Mouse (Mus musculus) intestine, embryonic 16.5 days (tissue): Measurements from ENCODE around the gene Cand2. TPM values are rescaled to one million over a fixed set of nuclear protein-coding genes. Genes with fewer than 3 reads are reported as not detected.

Experiments used
- ATAC-seq: fragments of 200-750 bp; cut with Nextera tagmentation; 2 replicates; pipeline ENCODE4 v1.8.0; 2017; ENCODE audit warnings: moderate TSS enrichment, moderate library complexity
- H3K27ac ChIP-seq: fragments of 300-500 bp; sonication (generic); 2 replicates; pipeline ENCODE4 v1.5.1; 2014; ENCODE audit warnings: mild to moderate bottlenecking, low read length
- H3K27me3 ChIP-seq: fragments of 300-500 bp; sonication (generic); replicated peaks from 2 replicates; pipeline ENCODE4 v1.6.1; 2014; ENCODE audit warnings: low read length, control low read depth, mixed read lengths; ENCODE audit not compliant: control insufficient read depth, insufficient read depth
- H3K36me3 ChIP-seq: fragments of 300-500 bp; sonication (generic); 2 replicates; pipeline ENCODE4 v1.6.1; 2014; ENCODE audit warnings: low read length, control low read depth; ENCODE audit not compliant: control insufficient read depth, insufficient read depth
- H3K4me1 ChIP-seq: fragments of 300-500 bp; sonication (generic); 2 replicates; pipeline ENCODE4 v1.6.1; 2014; ENCODE audit warnings: low read length, control low read depth, mixed read lengths; ENCODE audit not compliant: control insufficient read depth, insufficient read depth
- H3K4me2 ChIP-seq: fragments of 300-500 bp; sonication (generic); 2 replicates; pipeline ENCODE4 v1.6.1; 2014; ENCODE audit warnings: low read depth, low read length, control low read depth
- H3K4me3 ChIP-seq: fragments of 300-500 bp; sonication (generic); 2 replicates; pipeline ENCODE4 v1.5.1; 2014; ENCODE audit warnings: mild to moderate bottlenecking, low read length
- H3K9ac ChIP-seq: fragments of 300-500 bp; sonication (generic); 2 replicates; pipeline ENCODE4 v1.6.1; 2014; ENCODE audit warnings: low read depth, low read length
- H3K9me3 ChIP-seq: fragments of 300-500 bp; sonication (generic); 2 replicates; pipeline ENCODE4 v1.6.1; 2016; ENCODE audit warnings: low read length, control low read depth; ENCODE audit not compliant: control insufficient read depth
- WGBS: fragments of 180-500 bp; shearing (Covaris S2); extraction: QIAGEN DNeasy Blood & Tissue Kit; methylation state at CpG from one replicate; pipeline ENCODE4 v1.1.7; 2014; 5-methylcytosine and 5-hydroxymethylcytosine counted together
- polyA plus RNA-seq: library from polyadenylated mRNA; unstranded; fragments of >200 nt; fragmentation: Nextera tagmentation; extraction: Ambion mirVana; gene quantifications from 2 replicates; pipeline ENCODE4 v1.2.1, GENCODE M21; 2015

Cand2 gene
- polyA plus RNA-seq, result 12.6 and 13.3 TPM in 2 replicates

DNA sequence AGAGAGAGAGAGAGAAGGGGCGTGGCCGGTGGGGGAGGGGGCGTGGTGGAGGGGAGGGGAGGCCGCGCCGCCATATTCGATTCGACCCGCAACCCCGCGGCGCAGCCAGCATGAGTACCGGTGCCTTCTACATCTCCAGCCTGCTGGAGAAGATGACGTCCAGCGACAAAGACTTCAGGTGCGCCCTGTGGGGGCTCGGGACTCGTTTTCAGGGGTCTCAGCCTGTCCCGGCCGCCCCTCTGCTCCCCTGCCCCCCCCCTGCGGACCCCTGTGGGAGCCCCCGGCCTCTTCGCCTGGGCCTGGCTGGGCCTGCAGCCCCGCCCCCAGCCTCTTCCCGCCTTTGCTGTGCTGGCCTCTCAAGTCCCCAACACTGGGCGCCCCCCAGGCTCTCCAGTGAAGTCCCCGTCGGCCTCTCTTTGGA, at the start of gene Cand2:
Cand2 (plus strand) TSS at position 38 of the 421 bp plus-strand sequence.
- Histone ChIP-seq H3K36me3 (no peaks in the 10 kb centered on the region), H3K4me3 (peak within 1 kb of the TSS; percentile 74), H3K9ac (peak within 1 kb of the TSS; percentile 79), H3K27me3 (no peaks in the 10 kb centered on the region), H3K9me3 (no peaks in the 10 kb centered on the region), H3K4me1 (peaks cover 20% of the 10 kb centered on the region), H3K27ac (peak within 1 kb of the TSS; percentile 60), H3K4me2 (peak within 1 kb of the TSS; percentile 93)
- WGBS, result 2% methylated on average over 24 of the region's 28 CpGs
- ATAC-seq, result peak; percentile 77

DNA sequence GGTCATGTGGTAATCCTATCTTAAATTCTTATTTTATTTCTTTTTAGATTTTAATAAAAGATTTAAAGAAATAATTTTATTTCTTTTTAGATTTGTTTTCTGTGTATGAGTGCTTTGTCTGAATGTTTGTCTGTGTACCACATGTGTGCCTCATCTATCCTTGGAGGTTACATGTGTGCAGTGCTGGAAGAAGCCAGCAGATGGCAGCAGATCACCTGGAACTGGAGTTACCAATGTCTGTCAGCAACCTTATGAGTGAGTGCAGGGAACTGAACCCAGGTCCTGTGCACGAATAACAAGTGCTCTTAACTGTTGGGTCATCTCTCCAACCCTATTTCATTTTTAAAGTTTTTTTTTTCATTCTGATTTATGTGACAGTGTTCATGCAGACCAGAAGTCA, 47.2 kb upstream of the Cand2 start:
- H3K4me3 ChIP-seq, result no peak overlapping the region
- H3K9me3 ChIP-seq, result no peaks in the 10 kb centered on the region
- no peak overlapping the region for H3K9ac ChIP-seq
- no peak for ATAC-seq
- no peaks in the 10 kb centered on the region for H3K36me3 ChIP-seq
- no peaks in the 10 kb centered on the region for H3K27me3 ChIP-seq
- H3K4me2 ChIP-seq, result no peak overlapping the region
- peaks cover 6% of the 10 kb centered on the region for H3K4me1 ChIP-seq
- H3K27ac ChIP-seq, result no peak overlapping the region
- WGBS, result 88% methylated on average over 1 of the region's 1 CpGs

DNA sequence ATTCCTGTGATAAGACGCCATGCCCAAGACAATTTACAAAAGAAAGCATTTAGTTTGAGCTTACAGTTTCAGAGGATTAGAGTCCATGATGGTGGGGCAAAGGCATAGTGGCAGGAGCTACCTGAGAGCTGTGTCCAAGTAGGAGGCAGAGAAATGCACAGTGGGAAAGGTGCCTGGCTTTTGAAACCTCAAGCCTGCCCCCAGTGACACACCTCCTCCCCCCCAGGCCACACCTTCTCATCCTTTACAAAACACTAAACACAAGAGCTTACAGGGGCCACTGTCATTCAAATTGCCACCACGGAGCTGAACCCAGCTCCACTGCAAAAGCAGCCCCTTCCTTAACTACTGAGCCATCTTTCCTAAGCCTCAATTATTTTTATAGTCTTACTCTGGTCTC, 46.8 kb upstream of the Cand2 start:
- 62% methylated on average over 2 of the region's 2 CpGs for WGBS
- Histone ChIP-seq H3K36me3 (no peaks in the 10 kb centered on the region), H3K4me1 (peaks cover 5% of the 10 kb centered on the region), H3K4me3 (no peak overlapping the region), H3K4me2 (no peak overlapping the region), H3K9ac (no peak overlapping the region), H3K27ac (no peak overlapping the region), H3K9me3 (no peaks in the 10 kb centered on the region), H3K27me3 (no peaks in the 10 kb centered on the region)
- ATAC-seq, result no peak

GRCm38 (mm10) chr6:115730560-115731342, 43.6 kb upstream of the Cand2 start:
- Histone ChIP-seq H3K4me2 (no peak overlapping the region), H3K4me3 (no peak overlapping the region), H3K9me3 (no peaks in the 10 kb centered on the region), H3K36me3 (no peaks in the 10 kb centered on the region), H3K27ac (no peak overlapping the region), H3K4me1 (peaks cover 4% of the 10 kb centered on the region; the same call in 1 of the 2 replicates), H3K9ac (no peak overlapping the region), H3K27me3 (no peaks in the 10 kb centered on the region)
- WGBS, result 60% methylated on average over 20 of the region's 20 CpGs
- no peak for ATAC-seq

DNA sequence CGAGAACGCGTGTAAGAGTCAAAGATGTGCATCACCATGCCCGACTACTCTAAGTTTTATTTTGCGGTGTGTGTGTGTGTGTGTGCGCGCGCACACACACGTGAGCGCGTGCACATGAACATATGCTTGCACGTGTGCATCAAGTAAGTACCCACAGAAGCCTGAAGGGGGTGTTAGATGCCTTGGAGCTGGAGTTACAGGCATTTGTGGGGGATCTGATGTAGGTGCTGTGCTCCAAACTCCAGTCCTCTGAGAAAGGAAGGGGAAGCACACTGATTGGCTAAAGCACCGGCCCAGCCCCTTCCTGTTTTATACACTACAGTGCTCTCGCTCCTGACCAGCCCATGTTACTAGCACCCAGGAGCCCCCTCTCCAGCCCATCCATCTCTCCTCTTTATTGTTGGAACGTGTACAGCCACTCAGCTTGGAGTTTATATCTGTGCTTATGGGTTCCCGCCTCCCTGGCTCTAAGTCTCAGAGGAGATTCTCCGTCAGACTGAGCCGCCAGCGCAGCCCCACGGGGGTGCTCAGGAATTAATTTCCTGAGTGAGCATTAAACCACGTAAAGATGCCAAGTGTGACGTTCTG, 41.9 kb upstream of the Cand2 start:
- ATAC-seq, result no peak
- H3K4me1 ChIP-seq, result peaks cover 4% of the 10 kb centered on the region; the same call in 1 of the 2 replicates

DNA sequence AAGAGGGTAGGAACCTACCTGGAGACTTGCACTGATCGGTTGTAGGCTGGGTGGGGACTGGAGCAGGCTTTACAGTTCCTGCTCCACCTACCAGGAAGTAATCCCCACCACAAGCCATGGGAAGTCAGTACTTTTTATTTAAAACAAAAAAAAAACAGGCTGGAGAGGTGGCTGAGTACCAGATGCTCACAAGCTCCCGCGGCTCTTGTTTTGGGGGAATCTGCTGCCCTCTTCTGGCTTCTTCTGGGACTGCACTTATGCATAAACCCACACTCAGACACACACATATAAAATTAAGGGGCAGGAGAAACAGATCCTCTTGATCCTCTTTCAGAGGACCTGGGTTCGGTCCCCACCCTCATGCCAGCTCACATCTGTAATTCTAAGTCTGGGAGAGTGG, 39.4 kb upstream of the Cand2 start:
- no peak overlapping the region for H3K4me3 ChIP-seq
- H3K36me3 ChIP-seq, result no peaks in the 10 kb centered on the region
- H3K4me1 ChIP-seq, result peaks cover 4% of the 10 kb centered on the region; the same call in 1 of the 2 replicates
- H3K9ac ChIP-seq, result no peak overlapping the region
- no peaks in the 10 kb centered on the region for H3K9me3 ChIP-seq
- H3K4me2 ChIP-seq, result no peak overlapping the region
- H3K27me3 ChIP-seq, result no peaks in the 10 kb centered on the region
- 65% methylated on average over 4 of the region's 4 CpGs for WGBS
- no peak for ATAC-seq
- no peak overlapping the region for H3K27ac ChIP-seq

More for the DNA sequence above, 41.9 kb upstream of the Cand2 start:
- Histone ChIP-seq H3K9me3 (no peaks in the 10 kb centered on the region), H3K27ac (no peak overlapping the region), H3K9ac (no peak overlapping the region), H3K4me3 (no peak overlapping the region), H3K27me3 (no peaks in the 10 kb centered on the region), H3K4me2 (no peak overlapping the region), H3K36me3 (no peaks in the 10 kb centered on the region)
- 73% methylated on average over 22 of the region's 22 CpGs for WGBS

- H3K4me2 ChIP-seq, result no peak overlapping the region
- H3K4me1 ChIP-seq, result 0 out of 2 replicates have a peak, but pooled peaks cover 3% of the 10 kb centered on the region
- no peaks in the 10 kb centered on the region for H3K27me3 ChIP-seq
- no peak for ATAC-seq
- no peaks in the 10 kb centered on the region for H3K9me3 ChIP-seq
- H3K36me3 ChIP-seq, result no peaks in the 10 kb centered on the region
- 87% methylated on average over 5 of the region's 5 CpGs for WGBS
- H3K4me3 ChIP-seq, result no peak overlapping the region
- H3K9ac ChIP-seq, result no peak overlapping the region
- no peak overlapping the region for H3K27ac ChIP-seq
These were observed 35.3 kb upstream of the Cand2 start for GRCm38 (mm10) chr6:115739056-115739455.

DNA sequence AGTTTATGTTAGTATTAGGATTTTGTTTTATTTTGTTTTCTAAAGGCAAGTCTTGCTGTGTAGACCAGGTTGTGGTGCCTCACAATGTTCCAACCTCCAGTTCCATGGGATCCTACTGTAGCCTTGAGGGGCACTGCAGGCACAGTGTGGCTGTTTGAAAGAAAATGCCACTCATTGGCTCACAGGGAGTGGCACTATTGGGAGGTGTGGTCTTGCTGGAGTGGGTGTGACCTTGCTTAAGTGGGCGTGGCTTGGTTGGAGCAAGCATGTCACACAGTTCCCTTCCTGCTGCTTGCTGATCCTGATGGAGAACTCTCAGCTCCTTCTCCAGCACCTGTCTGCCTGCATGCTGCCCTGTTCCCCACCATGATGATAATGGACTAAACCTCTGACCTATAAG, 30.8 kb upstream of the Cand2 start:
- Histone ChIP-seq H3K4me2 (no peak overlapping the region), H3K4me3 (no peak overlapping the region), H3K27ac (no peak overlapping the region), H3K36me3 (no peaks in the 10 kb centered on the region), H3K27me3 (no peaks in the 10 kb centered on the region), H3K4me1 (0 out of 2 replicates have a peak, but pooled peaks cover 3% of the 10 kb centered on the region), H3K9ac (no peak overlapping the region), H3K9me3 (no peaks in the 10 kb centered on the region)
- 3% methylated on average over 1 of the region's 1 CpGs for WGBS
- peak; percentile 93 for ATAC-seq

GRCm38 (mm10) chr6:115746326-115746725, 28.0 kb upstream of the Cand2 start:
- WGBS, result 67% methylated on average over 1 of the region's 1 CpGs
- Histone ChIP-seq H3K4me2 (no peak overlapping the region), H3K36me3 (no peaks in the 10 kb centered on the region), H3K9ac (no peak overlapping the region), H3K27ac (no peak overlapping the region), H3K9me3 (no peaks in the 10 kb centered on the region), H3K4me1 (0 out of 2 replicates have a peak, but pooled peaks cover 3% of the 10 kb centered on the region), H3K4me3 (no peak overlapping the region), H3K27me3 (no peaks in the 10 kb centered on the region)
- ATAC-seq, result no peak
